Mouse (Mus musculus): ENCODE data around the gene Mmd2.

DNA sequence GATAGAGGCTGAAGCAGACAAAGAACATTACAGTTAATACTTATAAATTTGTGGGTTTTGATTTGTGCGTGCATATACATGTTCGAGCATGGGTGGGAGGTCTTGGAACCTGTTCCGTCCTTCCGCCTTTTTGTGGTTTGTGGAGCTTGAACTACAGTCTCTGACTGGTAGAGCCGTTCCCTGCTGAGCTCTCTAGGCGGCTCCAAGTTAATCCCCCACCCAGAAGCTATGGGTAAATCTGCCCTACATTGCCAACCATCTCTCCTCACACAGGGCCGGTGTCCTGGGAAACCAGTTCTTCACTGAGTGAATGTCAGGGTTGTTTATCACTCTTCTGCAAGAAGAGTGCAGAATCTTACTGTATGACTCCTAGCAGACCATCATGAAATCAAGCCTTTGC lies 39.6 kb upstream of the Mmd2 start:
- TF ChIP-seq E2F4 (IDR thresholded peaks at IDR 0.05; ENCODE audit: insufficient read depth) = no peak
- no peak for TF ChIP-seq POLR2A (IDR thresholded peaks at IDR 0.05; ENCODE audit: insufficient read length, low read depth)
- no peak for TF ChIP-seq USF1 (IDR thresholded peaks at IDR 0.05; ENCODE audit: low read depth)
- TF ChIP-seq MYOG (IDR thresholded peaks at IDR 0.05; ENCODE audit: control insufficient read depth in 1 of 3, insufficient read depth in 1 of 3, insufficient read length in 2 of 3, low read depth in 2 of 3) = no peak
- TF ChIP-seq MAX (IDR thresholded peaks at IDR 0.05; ENCODE audit: low read depth) = no peak
- TF ChIP-seq MYOD1 (IDR thresholded peaks at IDR 0.05; ENCODE audit: control insufficient read depth in 1 of 3, insufficient read length in 2 of 3, low read depth in 2 of 3) = no peak
- no peak for TF ChIP-seq POLR2AphosphoS2 (IDR thresholded peaks at IDR 0.05; ENCODE audit: insufficient read length, low read depth)
- TF ChIP-seq CEBPB (IDR thresholded peaks at IDR 0.05; ENCODE audit: insufficient read depth, poor library complexity, severe bottlenecking) = no peak
